Mouse (Mus musculus) R1 (cell line): ENCODE measurements at regions not wholly inside any gene's neighbourhood (a gene's known extent, or its start where the extent isn't known, plus 50 kb on each side); places are given as distances from the start of the nearest gene placed in this dataset.

Source experiments
- DNase-seq: peaks from one replicate; pipeline ENCODE4 v3.0.0-alpha.2; 2018; ENCODE audit warnings: low read depth, low spot score

DNA sequence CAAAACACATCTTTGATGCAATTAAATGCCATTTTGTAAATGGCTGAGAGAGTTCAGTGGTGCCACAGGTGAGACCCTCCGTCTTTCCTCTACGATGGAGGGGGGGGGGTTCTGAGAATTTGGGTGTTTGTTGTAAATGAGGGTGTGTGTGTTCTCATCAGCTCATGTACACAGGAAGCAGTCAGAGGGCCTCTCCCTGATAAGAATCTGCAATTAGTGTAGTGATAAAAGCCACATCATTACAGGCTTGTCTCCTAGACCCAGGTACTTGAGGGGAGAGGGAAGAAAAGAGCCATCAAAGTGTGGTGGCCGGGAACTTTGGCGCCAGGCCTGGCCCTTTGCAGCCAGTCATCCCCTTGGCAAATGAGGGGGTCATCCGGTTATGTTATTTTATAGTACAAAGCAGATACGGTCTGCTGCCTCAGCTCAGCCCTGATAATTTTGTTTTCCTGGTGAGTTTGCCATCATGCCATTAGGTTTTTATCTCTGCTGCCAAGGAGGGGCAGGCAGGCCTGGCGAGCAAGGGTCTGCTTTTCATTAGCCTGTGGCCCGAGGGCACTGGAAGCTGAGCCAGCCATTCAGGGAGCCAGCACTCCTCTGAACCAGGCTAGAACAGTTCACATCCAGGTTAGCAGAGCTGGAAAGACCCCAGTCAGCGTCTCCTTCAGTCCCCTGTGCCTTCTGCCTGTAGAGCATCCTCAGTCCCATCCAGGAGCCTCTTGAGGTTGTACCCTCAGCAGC is 59.7 kb downstream of the H2al1j start:
- DNase-seq = no peak

GRCm38 (mm10) chrX:11388860-11389259 is 61.2 kb downstream of the H2al1j start:
- no peak for DNase-seq

DNA sequence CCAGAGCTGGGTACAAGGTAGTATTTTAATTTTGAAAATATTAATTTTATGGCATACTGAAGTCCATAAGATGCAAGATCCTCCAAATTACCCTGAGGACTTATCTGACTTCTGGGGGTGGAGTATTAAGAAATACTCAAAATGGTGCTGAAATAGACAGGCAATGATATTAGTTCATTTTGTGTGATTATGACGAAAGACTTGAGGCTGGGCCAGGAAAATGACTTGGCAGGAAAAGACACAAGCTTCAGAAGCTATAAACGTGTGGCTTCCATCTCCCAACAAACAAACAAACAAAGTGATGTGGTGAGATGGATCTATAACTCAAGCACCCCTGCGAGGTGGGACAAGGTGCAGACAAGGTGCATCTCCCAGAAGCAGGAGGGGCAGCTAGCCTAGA is 72.8 kb downstream of the H2al1j start:
- no peak for DNase-seq

GRCm38 (mm10) chrX:11404369-11404768 is 76.7 kb downstream of the H2al1j start:
- DNase-seq = no peak

DNA sequence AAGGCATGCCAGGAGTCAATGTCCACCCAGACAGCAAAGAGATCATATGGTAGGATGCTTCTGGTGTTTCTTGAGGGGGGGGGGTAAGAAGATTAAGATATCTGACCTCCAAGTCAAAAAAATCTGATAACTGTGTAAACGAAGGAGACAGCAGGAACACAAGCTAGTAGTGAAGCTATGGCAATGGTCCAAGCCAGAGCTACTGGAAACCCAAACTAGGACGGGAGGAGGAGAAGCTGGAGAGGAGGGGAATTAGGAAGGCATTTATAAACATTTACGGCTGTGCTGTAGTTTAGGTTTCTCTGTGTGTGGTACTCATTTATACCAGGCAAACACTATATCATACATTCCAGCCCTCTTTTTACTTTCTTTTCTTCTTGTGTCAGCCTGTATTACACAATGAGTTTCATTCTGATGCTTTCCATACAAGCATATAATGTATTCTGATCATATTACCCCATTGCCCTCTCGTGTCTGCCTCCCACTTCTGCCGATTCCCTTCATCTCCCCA is 84.7 kb downstream of the H2al1j start:
- no peak for DNase-seq

GRCm38 (mm10) chrX:11415662-11416061 is 88.0 kb downstream of the H2al1j start:
- DNase-seq = peak; percentile 42

GRCm38 (mm10) chrX:11416510-11416909 is 88.9 kb downstream of the H2al1j start:
- no peak for DNase-seq

- DNase-seq = no peak
Observed at GRCm38 (mm10) chrX:11417861-11418260, 90.2 kb downstream of the H2al1j start.

- no peak for DNase-seq
Observed at GRCm38 (mm10) chrX:11418261-11418660, 90.6 kb downstream of the H2al1j start.

DNA sequence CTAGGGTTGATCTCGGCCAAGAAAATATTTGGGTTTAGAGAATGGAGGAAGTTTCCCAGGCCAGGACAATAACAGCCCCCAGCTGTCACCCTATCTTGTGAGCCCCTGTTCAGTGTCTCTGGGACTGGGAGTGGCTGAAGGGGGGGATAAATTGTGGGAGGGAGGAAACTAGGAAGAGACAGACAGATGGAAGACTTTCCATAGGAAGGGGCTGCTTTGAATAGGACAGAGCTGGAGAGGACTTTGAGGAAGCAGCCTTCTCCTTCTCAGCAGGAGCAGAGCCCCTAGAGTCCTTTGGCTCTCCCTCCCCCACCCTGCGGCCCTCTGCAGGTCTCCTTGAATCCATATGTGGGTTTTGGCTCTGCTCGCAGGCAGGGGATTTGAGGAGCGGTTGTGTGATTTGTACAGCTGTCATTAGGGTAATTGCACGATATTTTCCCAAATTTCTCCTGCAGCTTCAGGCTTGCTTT is 91.6 kb downstream of the H2al1j start:
- no peak for DNase-seq

DNA sequence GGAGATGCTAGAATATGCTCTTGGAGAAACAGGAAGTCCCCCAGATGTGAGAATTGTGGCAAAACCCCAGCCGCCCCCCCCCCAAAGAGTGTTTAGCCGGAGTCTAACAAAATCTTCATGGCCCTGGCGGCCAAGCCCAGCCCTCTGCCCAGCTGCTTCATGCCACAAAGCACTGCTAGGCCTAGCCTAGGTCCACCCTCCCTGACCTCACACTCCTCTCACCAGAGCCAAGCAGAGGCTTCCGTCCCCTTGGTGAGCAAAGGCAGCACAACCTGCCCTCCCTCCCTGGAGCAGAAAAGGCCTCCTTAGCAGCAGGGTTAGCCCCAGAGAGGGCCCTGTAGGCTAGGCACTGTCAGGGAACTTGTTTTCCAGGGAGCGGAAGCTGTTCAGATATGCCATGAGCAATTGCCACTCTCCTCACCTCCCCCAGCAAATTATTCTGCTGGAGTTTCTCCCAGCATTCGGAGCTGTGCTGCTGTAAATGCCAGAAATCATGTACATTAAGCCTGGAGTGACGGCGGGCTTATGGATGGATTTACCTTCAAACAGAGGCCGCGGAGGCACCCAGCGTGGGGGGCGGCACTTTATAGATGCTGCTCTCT is 104.9 kb downstream of the H2al1j start:
- no peak for DNase-seq

- DNase-seq = no peak
Observed at GRCm38 (mm10) chrX:11435338-11435737, 107.7 kb downstream of the H2al1j start.

- DNase-seq = no peak
Observed at GRCm38 (mm10) chrX:11437151-11437944, 109.7 kb downstream of the H2al1j start.

GRCm38 (mm10) chrX:11443543-11443942 is 115.9 kb downstream of the H2al1j start:
- DNase-seq = no peak

DNA sequence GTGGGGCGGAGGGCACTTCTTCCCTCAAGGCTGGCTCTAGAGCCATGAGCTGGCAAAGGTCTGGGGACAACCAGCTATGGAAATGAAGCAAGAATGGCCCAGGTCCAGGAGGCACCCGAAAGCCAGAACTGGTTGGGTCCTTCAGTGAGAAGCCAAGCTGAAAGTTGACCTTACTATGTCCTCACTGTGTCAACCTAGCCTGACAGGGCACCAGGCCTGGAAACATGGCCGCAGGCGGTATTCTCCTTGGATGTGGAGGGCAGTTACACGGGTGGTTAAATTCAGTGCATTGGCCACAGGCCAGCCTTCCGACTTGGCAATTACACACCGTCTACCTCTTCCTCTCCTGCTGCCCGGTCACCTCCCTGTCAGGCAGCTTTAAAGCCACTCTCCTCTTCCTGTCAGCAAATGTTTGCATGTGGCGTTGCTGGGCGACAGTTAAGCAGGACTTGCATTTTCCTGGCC is 116.7 kb downstream of the H2al1j start:
- DNase-seq = no peak

DNA sequence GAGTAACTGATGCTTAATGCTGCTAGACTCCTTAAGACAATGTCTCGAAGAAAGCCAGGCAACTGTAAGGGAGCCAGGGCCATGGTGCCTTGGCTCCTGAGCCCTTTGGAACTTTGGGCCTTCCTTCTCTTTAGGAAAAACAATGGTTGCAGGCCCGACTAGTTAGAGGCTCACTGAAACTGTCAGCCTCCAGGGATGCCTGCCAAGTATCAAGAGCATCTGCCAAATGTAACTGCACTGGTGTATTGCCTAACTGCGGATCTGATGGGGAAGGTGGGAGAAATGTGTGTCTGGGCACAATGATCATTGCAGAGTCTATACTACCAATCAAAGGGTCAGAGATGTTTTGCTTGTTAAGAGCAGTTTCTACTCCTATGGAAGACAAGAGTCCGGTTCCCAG is 121.1 kb downstream of the H2al1j start:
- no peak for DNase-seq

DNA sequence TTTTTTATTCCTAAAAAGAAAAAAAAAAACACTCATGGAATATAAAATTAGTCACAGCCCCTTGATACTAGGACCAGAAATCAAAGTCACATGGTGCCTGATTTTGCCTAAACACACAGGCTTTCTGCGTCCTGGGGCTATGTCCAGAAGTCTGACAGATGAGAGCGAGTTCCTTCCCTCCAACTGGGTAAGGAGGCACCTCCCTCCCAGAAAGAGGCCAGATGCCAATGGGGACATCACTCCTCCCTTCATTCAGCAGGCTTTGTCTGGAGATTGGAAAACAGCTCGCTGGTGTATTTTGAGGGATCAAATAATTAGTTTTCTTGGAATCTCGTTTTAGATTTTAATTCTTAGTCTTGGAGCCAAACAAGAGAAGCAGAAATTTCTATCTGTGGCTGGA is 130.9 kb downstream of the H2al1j start:
- DNase-seq = no peak

- DNase-seq = no peak
Observed at GRCm38 (mm10) chrX:11463955-11464511, 136.4 kb downstream of the H2al1j start.

DNA sequence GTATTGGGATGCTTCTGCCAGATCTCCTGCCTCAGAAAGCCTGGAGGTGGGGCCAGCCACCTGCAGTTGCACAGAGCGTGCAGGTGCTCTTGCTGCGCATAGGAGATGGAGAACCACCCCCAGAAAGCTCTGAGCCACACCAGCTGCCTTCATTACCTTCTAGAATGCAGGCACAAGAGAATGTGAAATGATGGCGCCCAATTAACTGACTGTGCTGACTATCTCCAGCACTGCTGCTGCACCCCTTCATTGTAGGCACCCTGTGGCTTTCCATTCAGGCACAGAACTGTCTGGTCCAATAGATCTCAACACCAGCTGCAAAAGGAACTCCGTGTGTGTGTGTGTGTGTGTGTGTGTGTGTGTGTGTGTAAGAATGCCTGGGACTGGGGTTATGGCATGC is 138.6 kb downstream of the H2al1j start:
- DNase-seq = no peak

GRCm38 (mm10) chrX:11479696-11480339 is 152.2 kb downstream of the H2al1j start:
- DNase-seq = peak; percentile 10

DNA sequence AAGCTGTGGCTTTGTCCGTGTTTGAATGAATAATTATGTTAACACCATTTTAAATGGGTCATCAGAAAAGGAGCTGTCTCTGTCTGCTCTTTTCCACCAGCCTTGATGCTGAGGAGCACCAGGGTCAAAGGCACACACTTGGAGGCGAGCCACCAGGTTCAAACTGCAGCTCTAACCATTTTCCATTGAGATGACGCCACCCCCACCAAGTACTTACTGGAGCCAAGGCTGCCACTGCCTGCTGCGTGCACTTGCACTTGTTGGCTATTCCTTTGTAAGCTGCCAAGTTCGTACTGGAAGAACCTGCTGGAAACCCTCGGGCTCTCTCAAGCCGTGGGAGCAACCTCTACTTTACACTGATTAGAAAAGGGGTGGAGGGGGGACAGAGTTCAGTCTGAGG is 154.5 kb downstream of the H2al1j start:
- peak; percentile 6 for DNase-seq
